10 mouse cellular contexts compared by ENCODE assay signal in the genomic region with DNA sequence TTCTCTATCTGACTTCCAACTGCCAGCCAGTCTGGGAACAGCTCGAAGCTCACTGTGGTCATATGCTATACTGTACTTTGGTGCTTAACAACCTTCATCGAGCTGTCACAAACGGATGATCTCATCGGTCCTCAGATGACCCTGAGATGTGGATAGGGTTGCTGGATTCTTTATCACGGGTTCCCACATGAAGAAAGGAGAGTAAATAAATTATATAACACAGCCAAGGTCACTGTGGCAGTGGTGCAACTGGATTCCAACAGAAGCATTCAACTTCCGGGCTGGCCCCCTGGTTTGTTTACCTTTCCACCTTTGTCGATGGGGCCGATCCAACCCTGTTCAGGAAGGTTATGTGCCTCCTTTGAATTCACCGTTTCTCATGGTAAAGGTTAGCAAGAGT.
DNase-seq lines count a peak whose midpoint lies in the region; ATAC-seq and TF ChIP-seq lines count a peak whose summit lies in the region.
"Had no signal": no experiment of that assay in that cellular context is flagged by ENCODE, and none has a peak within 500 bp of the region (broad histone marks: within the 10 kb centered on the region; RNA-seq: fewer than 3 reads in every experiment).

No protein-coding gene starts in this region.

- 27% methylated on average over 9 of the region's 9 CpGs for WGBS in heart, embryonic 16.5 days
- WGBS in large intestine, adult 2 months = 12% methylated on average over 9 of the region's 9 CpGs
- WGBS in stomach, postnatal 0 days = 19% methylated on average over 9 of the region's 9 CpGs

- H3K36me3 ChIP-seq in heart, embryonic 16.5 days (ENCODE audit: control insufficient read depth, insufficient read depth) = no peaks in the 10 kb centered on the region
- H3K36me3 ChIP-seq in stomach, postnatal 0 days (ENCODE audit: control insufficient read depth, insufficient read depth, low read length) = no peaks in the 10 kb centered on the region
- H3K36me3 ChIP-seq: G1E; hindbrain, embryonic 10.5 days had no signal

- no peak for TF ChIP-seq CTCF in stomach, postnatal 0 days (IDR thresholded peaks at IDR 0.05; ENCODE audit: low read depth)

- H3K27me3 ChIP-seq in heart, embryonic 16.5 days (ENCODE audit: control insufficient read depth, insufficient read depth, low read length) = no peaks in the 10 kb centered on the region
- no peaks in the 10 kb centered on the region for H3K27me3 ChIP-seq in stomach, postnatal 0 days (ENCODE audit: control insufficient read depth, insufficient read depth, low read length)

- no peak overlapping the region for H3K9ac ChIP-seq in heart, embryonic 16.5 days (ENCODE audit: low read length)
- no peak overlapping the region for H3K9ac ChIP-seq in stomach, postnatal 0 days (ENCODE audit: low read length)

- TF ChIP-seq EP300 in stomach, postnatal 0 days (optimal IDR thresholded peaks at IDR 0.05) = no peak

- H3K9me3 ChIP-seq in heart, embryonic 16.5 days (replicated peaks; ENCODE audit: control insufficient read depth, low read length) = no peaks in the 10 kb centered on the region
- no peaks in the 10 kb centered on the region for H3K9me3 ChIP-seq in stomach, postnatal 0 days (ENCODE audit: control insufficient read depth, low read length)
- H3K9me3 ChIP-seq: G1E; hindbrain, embryonic 10.5 days had no signal

- peak overlapping the region; percentile 19; the same call in 1 of the 2 replicates for H3K4me2 ChIP-seq in heart, embryonic 16.5 days (ENCODE audit: low read depth, low read length)
- H3K4me2 ChIP-seq in stomach, postnatal 0 days (replicated peaks; ENCODE audit: low read depth) = no peak overlapping the region

- peaks cover 17% of the 10 kb centered on the region for H3K4me1 ChIP-seq in heart, embryonic 16.5 days (ENCODE audit: control insufficient read depth, insufficient read depth, low read length)
- H3K4me1 ChIP-seq in stomach, postnatal 0 days (replicated peaks; ENCODE audit: control insufficient read depth, insufficient read depth) = no peaks in the 10 kb centered on the region

- no peak overlapping the region for H3K4me3 ChIP-seq in heart, embryonic 16.5 days (ENCODE audit: low read length)
- no peak overlapping the region for H3K4me3 ChIP-seq in stomach, postnatal 0 days (ENCODE audit: low read depth, low read length)
- H3K4me3 ChIP-seq: hindbrain, embryonic 10.5 days had no signal

- no peak overlapping the region for H3K27ac ChIP-seq in heart, embryonic 16.5 days (ENCODE audit: low read length)
- H3K27ac ChIP-seq in stomach, postnatal 0 days (replicated peaks) = no peak overlapping the region

- peak; percentile 7 for DNase-seq in ovary, postnatal 36 days (ENCODE audit: low spot score)
- DNase-seq in ovary, postnatal 10 days (ENCODE audit: low spot score) = no peak
- DNase-seq in large intestine, adult 2 months (ENCODE audit: low read depth, low spot score) = peak; percentile 89
- peak; percentile 77 for DNase-seq in stomach, postnatal 0 days (ENCODE audit: low spot score)
- DNase-seq in cerebellum, adult 9-11 months = no peak
- DNase-seq in left cerebral cortex, adult 18-20 months (ENCODE audit: low spot score in 2 of 2) = no peak
- DNase-seq in right cerebral cortex, postnatal 10 days (ENCODE audit: low spot score in 2 of 2) = no peak

- ATAC-seq in heart, embryonic 16.5 days (replicated peaks; ENCODE audit: extremely low read depth, insufficient read depth, low FRiP score) = no peak; the same call in 1 of the 2 replicates
- peak; percentile 93 for ATAC-seq in stomach, postnatal 0 days (ENCODE audit: low FRiP score, low TSS enrichment)

Comparison
In these comparisons a context has a peak if more than half of its experiments do, and no peak if none do; other contexts are left out.
1. DNase-seq: peak in ovary, postnatal 36 days (single experiment), large intestine, adult 2 months (single experiment) and stomach, postnatal 0 days (single experiment); none in ovary, postnatal 10 days (single experiment), cerebellum, adult 9-11 months (single experiment), left cerebral cortex, adult 18-20 months (0 of 2) and right cerebral cortex, postnatal 10 days (0 of 2).